Mouse (Mus musculus) bone marrow, adult 2 months (tissue): Measurements from ENCODE around the gene Blnk. TPM values are rescaled to one million over a fixed set of nuclear protein-coding genes. Genes with fewer than 3 reads are reported as not detected.

Source experiments
- H3K27ac ChIP-seq: fragments of 200-500 bp; 2 replicates; pipeline ENCODE4 v1.5.1; 2012; ENCODE audit warnings: low read depth, mild to moderate bottlenecking, control low read depth, inconsistent platforms, low read length; ENCODE audit not compliant: control insufficient read depth, poor library complexity, insufficient read depth
- H3K4me1 ChIP-seq: fragments of 200-500 bp; 2 replicates; pipeline ENCODE4 v1.6.1; 2011; ENCODE audit warnings: low read length; ENCODE audit not compliant: control insufficient read depth, insufficient read depth
- H3K4me3 ChIP-seq: fragments of 200-500 bp; replicated peaks from 2 replicates; pipeline ENCODE3; 2011; ENCODE audit warnings: mild to moderate bottlenecking, low read depth, low read length, control low read depth; ENCODE audit not compliant: control insufficient read depth
- CTCF ChIP-seq: fragments of 200-500 bp; IDR thresholded peaks from 2 replicates; pipeline ENCODE4 v1.5.1; 2011; ENCODE audit warnings: low read length, control low read depth; ENCODE audit not compliant: control insufficient read depth, insufficient read depth
- POLR2A ChIP-seq: fragments of 200-500 bp; IDR thresholded peaks from 2 replicates; pipeline ENCODE4 v1.6.1; 2011; ENCODE audit warnings: low read depth, mild to moderate bottlenecking, control low read depth, low read length, borderline replicate concordance; ENCODE audit not compliant: control insufficient read depth
- whole genome bisulfite sequencing: fragments of 180-500 bp; shearing (Covaris S2); methylation state at CpG from one replicate; pipeline ENCODE4 v1.1.7; 2018; 5-methylcytosine and 5-hydroxymethylcytosine counted together
- polyA plus RNA-seq: library from polyadenylated mRNA; stranded (reverse); fragments of >200 nt; gene quantifications from 2 replicates; pipeline ENCODE4 v1.2.4, GENCODE M21; 2011; ENCODE audit warnings: low replicate concordance; ENCODE audit not compliant: missing spikeins, insufficient read depth, insufficient read length

The Blnk gene
- 15.9 and 32.9 TPM in 2 replicates for polyA plus RNA-seq

- Histone ChIP-seq H3K4me3 (peak within 1 kb of the TSS; percentile 71), H3K4me1 (peaks cover 5% of the 10 kb centered on the region), H3K27ac (peak within 1 kb of the TSS; percentile 90)
- TF ChIP-seq POLR2A, result peak; percentile 49; the same call in 1 of the 2 replicates
- no peak for TF ChIP-seq CTCF
- whole genome bisulfite sequencing, result 3% methylated on average over 8 of the region's 8 CpGs
Observed at GRCm38 (mm10) chr19:40994057-40994585, at the start of gene Blnk. TSS of gene Blnk (minus strand) at chr19:40994535.

DNA sequence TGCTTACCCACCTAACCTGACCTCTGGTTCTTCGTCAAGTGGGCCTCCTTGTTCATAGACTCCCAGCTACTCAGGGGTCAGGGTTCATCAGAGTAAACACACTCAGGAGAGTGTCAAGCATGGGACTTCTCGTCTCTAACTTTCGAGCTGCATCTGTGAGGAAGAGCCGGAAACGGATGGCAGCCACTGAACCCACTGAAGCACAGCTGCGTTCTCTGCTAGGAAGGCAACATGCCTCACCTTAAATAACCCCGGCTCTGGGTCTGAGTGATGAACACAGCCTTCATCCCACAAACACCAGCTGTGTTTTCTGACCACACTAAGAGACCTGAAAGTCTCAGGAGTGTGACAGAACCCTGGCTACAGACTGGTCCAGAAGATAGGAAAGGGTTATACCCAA lies 44.8 kb upstream of the Blnk start:
- no peak for TF ChIP-seq CTCF
- TF ChIP-seq POLR2A, result no peak
- H3K4me1 ChIP-seq, result peaks cover 2% of the 10 kb centered on the region
- H3K4me3 ChIP-seq, result no peak overlapping the region
- no peak overlapping the region for H3K27ac ChIP-seq
- WGBS, result 6% methylated on average over 7 of the region's 7 CpGs

GRCm38 (mm10) chr19:41035809-41036551 lies 41.6 kb upstream of the Blnk start:
- Histone ChIP-seq H3K27ac (no peak overlapping the region), H3K4me1 (peaks cover 2% of the 10 kb centered on the region), H3K4me3 (no peak overlapping the region)
- 6% methylated on average over 4 of the region's 4 CpGs for WGBS
- no peak for TF ChIP-seq CTCF
- TF ChIP-seq POLR2A, result no peak

GRCm38 (mm10) chr19:41031869-41032268 lies 37.5 kb upstream of the Blnk start:
- H3K4me1 ChIP-seq, result no peaks in the 10 kb centered on the region; the same call in 1 of the 2 replicates
- TF ChIP-seq CTCF, result no peak
- TF ChIP-seq POLR2A, result no peak
- no peak overlapping the region for H3K4me3 ChIP-seq
- no peak overlapping the region; the same call in 1 of the 2 replicates for H3K27ac ChIP-seq
- WGBS, result 13% methylated on average over 6 of the region's 6 CpGs

DNA sequence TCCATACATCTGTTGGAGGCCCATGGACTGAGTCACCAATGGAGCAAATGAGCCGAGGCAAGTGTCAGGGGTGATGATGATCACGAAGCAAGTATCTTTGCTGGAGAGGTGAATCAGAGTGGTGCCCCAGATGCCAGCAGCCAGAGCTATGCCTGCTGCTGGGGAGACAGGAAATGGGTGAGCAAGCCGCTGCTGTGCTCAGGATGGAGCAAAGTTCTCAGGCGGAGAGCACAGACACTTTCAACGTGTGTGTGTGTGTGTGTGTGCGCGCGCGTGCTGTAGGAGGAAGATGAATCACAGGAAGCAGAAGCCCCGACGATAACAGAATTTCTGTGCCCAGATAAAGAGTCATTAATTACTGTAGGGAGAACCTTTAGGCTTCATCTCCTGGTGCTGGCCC lies 36.7 kb upstream of the Blnk start:
- Histone ChIP-seq H3K4me1 (no peaks in the 10 kb centered on the region), H3K27ac (no peak overlapping the region), H3K4me3 (no peak overlapping the region)
- TF ChIP-seq POLR2A (no peak), CTCF (no peak)
- WGBS, result under 1% methylated on average over 11 of the region's 11 CpGs

DNA sequence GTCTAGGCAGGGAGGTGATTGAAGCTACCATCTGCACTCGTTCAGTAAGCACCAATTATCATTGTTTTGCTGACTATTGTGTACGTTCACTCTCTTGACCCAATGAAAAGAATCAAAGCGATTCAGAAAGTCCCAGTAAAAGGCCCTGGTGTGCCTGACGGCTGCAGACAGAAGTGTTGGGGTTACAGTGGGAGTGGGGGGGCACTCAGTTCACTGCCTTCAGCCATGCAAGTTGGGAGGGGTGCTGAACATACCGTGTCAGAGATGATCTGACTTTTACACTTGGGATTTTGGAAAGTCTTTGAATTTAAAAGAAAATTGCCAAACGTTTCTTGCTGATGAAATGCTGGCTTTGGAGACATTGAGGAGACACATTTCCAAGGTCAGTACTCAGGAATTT lies 35.8 kb upstream of the Blnk start:
- H3K27ac ChIP-seq, result no peak overlapping the region
- H3K4me1 ChIP-seq, result no peaks in the 10 kb centered on the region
- peak overlapping the region; percentile 36 for H3K4me3 ChIP-seq
- no peak for TF ChIP-seq CTCF
- 36% methylated on average over 6 of the region's 6 CpGs for WGBS

DNA sequence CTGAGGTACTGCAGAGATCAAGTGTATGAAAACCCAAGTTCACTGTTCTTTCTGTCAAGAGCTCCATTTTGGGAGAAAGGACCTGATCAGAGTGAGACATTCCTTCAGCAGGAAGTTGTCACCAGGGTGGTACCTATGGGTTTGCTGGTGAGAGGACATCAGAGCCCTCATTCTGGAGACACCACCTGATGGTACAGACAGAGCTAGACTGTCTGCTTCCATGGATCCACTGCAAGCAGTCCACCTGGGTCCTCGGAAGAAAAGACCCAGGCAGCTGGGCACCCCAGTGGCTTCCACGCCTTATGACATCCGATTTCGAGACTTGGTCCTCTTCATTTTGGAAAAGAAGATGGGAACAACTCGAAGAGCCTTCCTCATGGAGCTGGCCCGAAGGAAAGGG lies 34.9 kb upstream of the Blnk start, which contains the start of gene Dntt:
Dntt (plus strand) TSS at position 57 of the 400 bp plus-strand sequence.
- TF ChIP-seq POLR2A (no peak), CTCF (no peak)
- H3K27ac ChIP-seq, result no peak within 1 kb of the TSS
- WGBS, result 65% methylated on average over 6 of the region's 6 CpGs

DNA sequence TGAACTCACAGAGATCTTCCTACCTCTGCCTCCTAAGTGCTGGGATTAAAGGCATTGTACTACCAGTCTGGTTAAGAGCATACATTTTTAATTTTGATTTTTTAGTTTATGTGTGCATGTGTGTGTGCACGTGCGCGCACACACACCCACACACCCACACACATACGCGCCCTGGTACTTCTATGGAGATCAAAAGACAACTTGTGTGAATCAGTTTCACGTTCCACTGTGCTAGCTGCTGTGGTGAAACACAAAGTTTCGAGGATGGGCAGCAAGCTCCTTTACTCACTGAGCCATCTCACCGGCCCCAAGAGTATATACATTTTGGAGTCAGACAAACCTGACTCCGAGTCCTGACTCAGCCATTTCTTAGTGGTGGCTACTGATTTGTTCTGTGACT lies 33.3 kb upstream of the Blnk start:
- Histone ChIP-seq H3K4me3 (no peak overlapping the region), H3K4me1 (no peaks in the 10 kb centered on the region), H3K27ac (no peak overlapping the region)
- WGBS, result 79% methylated on average over 9 of the region's 9 CpGs
- TF ChIP-seq POLR2A (no peak), CTCF (no peak)

More for the DNA sequence above, 34.9 kb upstream of the Blnk start, which contains the start of gene Dntt:
- Histone ChIP-seq H3K4me1 (no peaks in the 10 kb centered on the region), H3K4me3 (peak within 1 kb of the TSS; percentile 36)
